Mouse (Mus musculus) midbrain, embryonic 10.5 days (tissue): ENCODE measurements at regions not wholly inside any gene's neighbourhood (a gene's known extent, or its start where the extent isn't known, plus 50 kb on each side); places are given as distances from the start of the nearest gene placed in this dataset.

Experiments used
- DNase-seq: peaks from one replicate; pipeline ENCODE4 v3.0.0-alpha.2; 2017; ENCODE audit warnings: low spot score
- H3K27ac ChIP-seq: fragments of 300-500 bp; sonication (generic); replicated peaks from 2 replicates; pipeline ENCODE4 v1.5.1; 2016; ENCODE audit warnings: mild to moderate bottlenecking
- H3K27me3 ChIP-seq: fragments of 300-500 bp; sonication (generic); 2 replicates; pipeline ENCODE4 v1.6.1; 2016; ENCODE audit warnings: low read depth, mild to moderate bottlenecking; ENCODE audit not compliant: poor library complexity, severe bottlenecking
- H3K36me3 ChIP-seq: fragments of 300-500 bp; sonication (generic); 2 replicates; pipeline ENCODE4 v1.6.1; 2016; ENCODE audit warnings: mild to moderate bottlenecking, moderate library complexity
- H3K4me1 ChIP-seq: fragments of 300-500 bp; sonication (generic); 2 replicates; pipeline ENCODE4 v1.6.1; 2016
- H3K4me3 ChIP-seq: fragments of 300-500 bp; sonication (generic); 2 replicates; pipeline ENCODE4 v1.5.1; 2016; ENCODE audit warnings: mild to moderate bottlenecking, moderate library complexity
- H3K9me3 ChIP-seq: fragments of 300-500 bp; sonication (generic); replicated peaks from 2 replicates; pipeline ENCODE4 v1.6.1; 2016; ENCODE audit warnings: mild to moderate bottlenecking
- WGBS: fragments of 180-500 bp; shearing (Covaris S2); methylation state at CpG from one replicate; pipeline ENCODE4 v1.1.7; 2016; 5-methylcytosine and 5-hydroxymethylcytosine counted together

DNA sequence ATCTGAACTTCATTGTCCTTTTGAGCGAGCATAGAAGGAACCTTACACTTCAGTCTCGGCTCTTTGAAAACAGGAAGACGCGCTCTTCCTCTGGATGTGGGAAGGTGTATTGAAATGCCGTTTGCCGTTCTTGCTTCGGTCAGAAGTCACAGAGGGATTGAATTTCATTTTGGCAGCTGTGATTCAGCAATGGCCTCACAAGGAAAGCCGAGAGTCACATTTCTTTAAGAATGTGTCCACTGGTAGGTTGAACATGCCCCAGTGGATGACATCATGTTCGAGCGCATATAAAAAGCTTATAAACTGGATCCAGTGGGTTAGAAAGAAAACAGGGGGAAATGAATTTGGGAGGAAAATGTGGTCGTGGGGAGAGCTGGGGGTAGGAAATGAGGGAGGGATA lies 1579.6 kb upstream of the Gulo start:
- H3K4me1 ChIP-seq, result peaks cover under 1% of the 10 kb centered on the region; the same call in 1 of the 2 replicates
- H3K4me3 ChIP-seq, result no peak overlapping the region
- no peaks in the 10 kb centered on the region for H3K27me3 ChIP-seq
- DNase-seq, result no peak
- no peaks in the 10 kb centered on the region for H3K36me3 ChIP-seq
- H3K27ac ChIP-seq, result no peak overlapping the region
- 90% methylated on average over 11 of the region's 11 CpGs for WGBS
- no peaks in the 10 kb centered on the region for H3K9me3 ChIP-seq

GRCm38 (mm10) chr14:67584456-67585048 lies 1575.5 kb upstream of the Gulo start:
- no peak for DNase-seq
- Histone ChIP-seq H3K4me1 (no peaks in the 10 kb centered on the region; the same call in 1 of the 2 replicates), H3K4me3 (no peak overlapping the region), H3K9me3 (no peaks in the 10 kb centered on the region), H3K36me3 (no peaks in the 10 kb centered on the region), H3K27ac (no peak overlapping the region), H3K27me3 (no peaks in the 10 kb centered on the region)
- 60% methylated on average over 14 of the region's 14 CpGs for WGBS

DNA sequence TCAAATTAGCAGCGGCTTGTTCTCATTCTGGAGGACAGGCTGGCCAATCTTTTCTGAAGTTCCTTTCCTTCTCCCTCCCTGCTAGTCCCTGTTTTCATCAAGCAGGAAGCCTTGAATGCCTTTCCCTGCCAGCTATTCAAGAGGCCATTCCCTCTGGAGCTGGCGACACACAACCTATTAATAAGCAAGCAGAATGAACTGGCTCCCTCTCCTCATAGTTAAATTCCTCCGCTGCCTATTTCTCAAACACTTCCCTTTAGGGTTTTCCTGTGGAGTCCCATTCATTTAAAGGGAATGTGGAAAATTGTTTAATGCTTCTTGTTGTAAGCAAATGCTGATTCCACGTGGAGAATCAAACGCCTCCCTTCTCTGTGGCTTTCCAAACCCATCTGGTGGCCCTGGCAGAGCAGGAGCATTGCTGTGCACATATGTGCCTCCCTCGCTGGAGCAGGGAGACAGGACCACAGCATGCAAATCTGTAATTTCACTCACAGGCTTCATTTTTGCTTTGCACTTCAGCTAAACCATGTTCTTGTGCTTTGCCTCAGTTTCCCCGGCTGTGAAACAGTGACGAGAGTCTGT lies 1573.3 kb upstream of the Gulo start:
- H3K9me3 ChIP-seq, result 0 out of 2 replicates have a peak, but pooled peaks cover 6% of the 10 kb centered on the region
- H3K36me3 ChIP-seq, result no peaks in the 10 kb centered on the region
- no peak overlapping the region for H3K4me3 ChIP-seq
- DNase-seq, result no peak
- H3K4me1 ChIP-seq, result no peaks in the 10 kb centered on the region; the same call in 1 of the 2 replicates
- H3K27me3 ChIP-seq, result no peaks in the 10 kb centered on the region
- 86% methylated on average over 8 of the region's 8 CpGs for WGBS
- H3K27ac ChIP-seq, result no peak overlapping the region

DNA sequence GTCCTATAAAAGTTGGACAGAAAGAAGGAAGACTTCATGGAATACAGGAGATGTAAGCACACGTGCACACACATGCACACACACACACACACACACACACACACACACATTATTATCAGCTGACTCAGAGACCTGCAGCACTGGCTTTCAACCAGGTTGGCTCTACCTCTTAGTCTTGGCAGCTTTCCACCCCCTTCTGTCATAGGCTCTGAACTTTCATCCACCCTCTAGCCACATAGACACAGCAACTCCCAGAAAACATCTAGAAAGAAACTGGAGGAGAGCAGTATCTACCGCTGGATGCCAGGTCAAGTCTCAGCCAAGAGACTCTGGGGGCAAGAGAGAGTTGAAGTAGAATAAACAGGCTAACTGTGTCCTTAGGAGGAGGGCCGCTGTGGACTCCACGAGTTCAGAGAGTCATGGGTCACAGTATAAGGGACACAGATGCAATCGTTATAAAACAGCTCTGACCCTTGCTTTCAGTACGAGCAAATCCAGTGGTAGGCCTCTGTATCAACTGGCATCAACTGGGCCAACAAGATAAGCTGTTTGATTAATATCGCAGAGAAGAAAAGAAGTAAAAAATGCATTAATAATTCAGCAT lies 1565.4 kb upstream of the Gulo start:
- H3K4me1 ChIP-seq, result peaks cover 9% of the 10 kb centered on the region
- no peak overlapping the region for H3K4me3 ChIP-seq
- 75% methylated on average over 7 of the region's 7 CpGs for WGBS
- H3K27ac ChIP-seq, result no peak overlapping the region
- DNase-seq, result no peak
- H3K36me3 ChIP-seq, result no peaks in the 10 kb centered on the region
- peaks cover 31% of the 10 kb centered on the region for H3K27me3 ChIP-seq
- 0 out of 2 replicates have a peak, but pooled peaks cover 6% of the 10 kb centered on the region for H3K9me3 ChIP-seq

DNA sequence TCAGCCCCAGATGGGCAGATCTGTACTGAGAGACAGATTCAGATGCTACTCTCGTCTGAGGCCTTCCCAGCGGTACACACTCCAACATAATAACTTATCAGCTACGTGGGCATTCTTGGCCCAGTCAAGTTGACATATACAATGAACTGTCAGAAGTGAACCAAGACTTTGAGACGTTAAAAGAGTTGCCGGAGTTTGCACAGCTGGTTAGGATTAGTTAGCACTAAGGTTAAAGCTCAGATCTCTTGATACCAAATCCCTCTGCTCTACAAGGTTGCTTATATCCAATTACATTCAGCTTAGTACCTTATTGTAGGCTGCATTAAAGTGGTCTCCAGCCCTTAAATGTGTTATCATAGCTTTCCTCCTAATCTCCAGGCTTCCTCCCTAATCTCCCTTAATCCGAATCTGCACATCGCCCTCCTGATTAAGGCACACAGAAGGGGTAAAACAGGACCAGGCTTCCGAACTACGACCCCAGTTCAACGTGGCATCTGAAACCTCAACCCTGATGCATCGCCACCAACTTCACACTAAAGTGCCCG lies 1564.5 kb upstream of the Gulo start:
- Histone ChIP-seq H3K9me3 (no peaks in the 10 kb centered on the region), H3K36me3 (no peaks in the 10 kb centered on the region), H3K27ac (no peak overlapping the region), H3K27me3 (peaks cover 39% of the 10 kb centered on the region), H3K4me3 (no peak overlapping the region), H3K4me1 (peaks cover 16% of the 10 kb centered on the region)
- 44% methylated on average over 12 of the region's 12 CpGs for WGBS
- DNase-seq, result no peak

DNA sequence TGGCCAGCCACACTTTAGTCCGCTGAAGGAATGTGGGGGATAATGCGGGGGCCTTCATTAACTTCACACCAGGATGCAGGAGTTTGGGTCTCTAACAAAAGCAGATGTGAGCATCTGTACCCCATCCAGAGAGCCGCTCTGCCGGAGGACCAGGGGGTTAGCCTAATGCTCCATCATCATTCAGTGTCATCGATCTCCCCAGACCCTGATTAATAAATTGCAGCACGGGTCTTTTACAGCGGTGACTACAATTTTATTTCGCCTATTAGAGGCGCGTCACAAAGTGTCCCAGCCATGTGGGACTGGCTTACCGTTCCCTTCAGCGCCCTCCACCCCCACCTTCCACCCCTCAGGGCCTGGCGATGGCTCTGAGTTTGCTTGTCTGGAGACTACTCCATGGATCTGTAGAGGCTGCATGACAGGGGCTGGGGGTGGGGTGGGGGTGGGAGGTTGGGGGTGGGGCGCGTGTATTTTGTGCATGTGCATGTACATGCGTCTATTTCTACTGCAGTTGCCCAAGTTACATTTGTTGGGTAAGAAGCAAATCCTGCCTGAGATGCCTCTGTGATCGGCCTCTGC lies 1560.8 kb upstream of the Gulo start:
- Histone ChIP-seq H3K4me3 (no peak overlapping the region), H3K27ac (no peak overlapping the region), H3K9me3 (no peaks in the 10 kb centered on the region), H3K27me3 (peaks cover 52% of the 10 kb centered on the region), H3K4me1 (peaks cover 16% of the 10 kb centered on the region), H3K36me3 (no peaks in the 10 kb centered on the region)
- DNase-seq, result no peak
- WGBS, result 52% methylated on average over 17 of the region's 17 CpGs

DNA sequence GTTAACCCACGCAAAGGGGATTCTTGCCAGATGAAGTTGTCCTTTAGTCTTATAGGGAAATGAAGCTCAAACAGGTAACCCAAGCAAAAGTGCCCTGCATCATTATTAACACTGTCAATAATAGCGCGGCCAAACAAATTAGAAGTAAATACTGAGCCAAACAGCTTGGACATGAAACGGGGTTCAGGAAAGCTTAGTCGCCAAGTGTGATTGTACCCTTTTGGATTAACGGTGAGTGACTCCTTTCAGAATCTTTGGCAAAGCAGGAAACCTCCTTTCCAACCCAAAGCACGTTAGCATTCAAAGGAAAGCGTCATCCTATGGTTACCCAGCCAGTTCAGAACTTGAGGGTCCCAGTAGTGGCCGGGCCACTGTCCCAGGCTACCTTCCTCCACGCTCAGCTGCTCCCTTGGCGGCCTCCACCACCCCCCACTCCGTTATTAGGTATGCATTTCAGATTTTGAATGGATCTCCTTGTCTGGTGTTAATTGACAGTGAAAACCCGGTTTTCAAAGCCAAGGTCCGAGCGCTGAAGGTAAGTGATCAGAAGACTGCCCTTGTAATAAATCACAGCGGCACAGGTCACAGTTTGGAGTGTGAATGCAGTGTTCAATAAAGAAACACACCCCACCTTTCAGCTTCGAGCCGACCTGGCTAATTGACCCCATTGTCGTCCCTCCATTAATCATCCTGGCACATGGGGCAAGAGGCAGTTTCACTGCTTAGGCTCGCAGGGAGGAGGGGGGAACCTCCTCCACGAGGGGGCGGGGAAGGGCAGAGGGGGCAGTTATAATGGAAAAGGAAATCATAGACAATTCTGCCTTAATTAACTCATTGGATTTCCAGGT lies 1560.1 kb upstream of the Gulo start:
- 48% methylated on average over 22 of the region's 22 CpGs for WGBS
- no peak overlapping the region for H3K27ac ChIP-seq
- peaks cover 52% of the 10 kb centered on the region for H3K27me3 ChIP-seq

GRCm38 (mm10) chr14:67554897-67555296 lies 1545.9 kb upstream of the Gulo start:
- Histone ChIP-seq H3K27me3 (no peaks in the 10 kb centered on the region), H3K4me3 (no peak overlapping the region), H3K9me3 (no peaks in the 10 kb centered on the region), H3K36me3 (no peaks in the 10 kb centered on the region), H3K27ac (no peak overlapping the region), H3K4me1 (peaks cover 9% of the 10 kb centered on the region)
- no peak for DNase-seq
- 95% methylated on average over 7 of the region's 7 CpGs for WGBS

More for the DNA sequence above, 1560.1 kb upstream of the Gulo start:
- Histone ChIP-seq H3K4me3 (0 out of 2 replicates have a peak overlapping the region, but pooled peaks have one; percentile 5), H3K9me3 (no peaks in the 10 kb centered on the region), H3K36me3 (no peaks in the 10 kb centered on the region), H3K4me1 (peaks cover 16% of the 10 kb centered on the region)
- DNase-seq, result no peak

DNA sequence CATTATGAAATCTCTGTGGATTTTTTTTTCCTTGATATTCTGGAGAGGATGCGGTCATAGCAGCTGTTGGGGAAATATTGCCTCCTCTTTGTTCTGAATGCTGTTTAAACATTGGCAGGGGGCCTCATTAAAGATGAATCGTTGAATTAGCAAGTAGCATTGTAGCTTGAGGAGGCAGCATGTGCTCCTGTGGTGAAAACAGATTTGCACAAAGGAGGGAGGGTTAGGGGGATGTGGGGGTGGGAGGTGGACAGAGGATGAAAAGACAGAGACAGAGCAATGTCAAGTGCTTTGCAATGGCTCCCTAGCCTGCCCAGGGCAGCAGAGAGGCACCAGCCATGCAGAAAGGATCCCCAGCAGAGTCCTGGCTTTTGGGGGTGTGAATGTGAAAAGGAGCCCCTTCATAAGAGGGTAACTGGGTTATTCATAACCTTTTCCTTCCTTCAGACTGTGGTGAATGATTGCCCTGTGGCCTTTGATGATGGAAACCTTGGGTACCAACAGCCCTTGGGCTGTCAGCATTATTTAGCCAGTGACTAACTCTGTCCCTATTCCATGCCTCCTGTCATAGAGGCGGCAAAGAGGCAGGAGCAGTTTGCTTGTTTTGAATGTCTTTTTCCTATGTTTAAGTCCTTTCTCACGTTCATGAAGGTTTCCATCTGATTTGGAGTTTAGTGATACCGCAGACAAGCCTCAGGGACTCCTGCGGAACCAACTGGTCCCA lies 1541.6 kb upstream of the Gulo start:
- Histone ChIP-seq H3K4me3 (no peak overlapping the region), H3K27ac (peak overlapping the region; percentile 0; the same call in 1 of the 2 replicates), H3K4me1 (peaks cover 9% of the 10 kb centered on the region), H3K27me3 (no peaks in the 10 kb centered on the region), H3K36me3 (no peaks in the 10 kb centered on the region), H3K9me3 (peaks cover 12% of the 10 kb centered on the region; the same call in 1 of the 2 replicates)
- DNase-seq, result no peak
- 72% methylated on average over 6 of the region's 6 CpGs for WGBS

DNA sequence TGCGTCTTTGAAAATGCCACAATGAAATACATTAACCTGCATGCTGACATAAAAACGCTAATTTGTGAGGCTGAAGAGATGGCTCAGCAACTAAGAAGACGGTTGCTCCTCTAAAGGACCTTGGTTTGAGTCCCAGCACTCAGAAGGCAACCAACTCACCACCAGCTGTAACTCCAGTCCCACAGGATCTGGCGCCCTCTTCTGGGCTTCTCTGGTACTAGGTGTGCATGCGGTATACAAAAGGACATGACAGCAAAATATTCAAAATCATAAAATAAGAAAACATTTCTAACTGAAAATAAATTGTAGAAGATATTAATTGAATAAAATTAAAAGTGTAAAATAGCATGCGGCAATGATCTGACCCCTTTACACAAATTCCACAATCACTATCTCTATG lies 1539.7 kb upstream of the Gulo start:
- 89% methylated on average over 6 of the region's 6 CpGs for WGBS
- Histone ChIP-seq H3K36me3 (no peaks in the 10 kb centered on the region), H3K27me3 (no peaks in the 10 kb centered on the region), H3K27ac (no peak overlapping the region), H3K9me3 (peaks cover 18% of the 10 kb centered on the region; the same call in 1 of the 2 replicates), H3K4me1 (peaks cover 9% of the 10 kb centered on the region), H3K4me3 (no peak overlapping the region)
- no peak for DNase-seq

DNA sequence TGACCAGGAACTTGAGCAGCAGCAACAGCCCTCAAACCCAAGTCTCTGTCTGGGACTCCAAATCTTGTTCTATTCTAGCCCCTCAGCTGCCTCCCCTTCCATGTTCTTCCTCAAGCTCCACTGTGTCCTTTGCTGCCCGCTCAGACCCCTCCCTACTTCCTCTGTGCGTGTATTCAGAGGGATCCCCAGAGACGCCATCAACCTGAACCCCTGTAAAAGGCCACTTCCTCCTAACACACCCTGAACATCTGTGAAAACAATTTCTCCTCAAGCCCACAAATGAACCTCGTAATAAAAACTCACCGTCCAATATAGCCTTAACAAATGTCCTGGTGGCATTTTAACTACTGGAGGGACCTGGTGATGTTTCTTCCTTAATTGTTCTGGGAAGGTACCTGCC lies 1536.0 kb upstream of the Gulo start:
- H3K27me3 ChIP-seq, result no peaks in the 10 kb centered on the region
- peaks cover 27% of the 10 kb centered on the region; the same call in 1 of the 2 replicates for H3K9me3 ChIP-seq
- no peak for DNase-seq
- no peaks in the 10 kb centered on the region for H3K36me3 ChIP-seq
- no peak overlapping the region for H3K4me3 ChIP-seq
- 76% methylated on average over 5 of the region's 5 CpGs for WGBS
- peaks cover 6% of the 10 kb centered on the region for H3K4me1 ChIP-seq
- no peak overlapping the region for H3K27ac ChIP-seq
